Mouse (Mus musculus): Measurements from ENCODE around the gene Sox15.

DNA sequence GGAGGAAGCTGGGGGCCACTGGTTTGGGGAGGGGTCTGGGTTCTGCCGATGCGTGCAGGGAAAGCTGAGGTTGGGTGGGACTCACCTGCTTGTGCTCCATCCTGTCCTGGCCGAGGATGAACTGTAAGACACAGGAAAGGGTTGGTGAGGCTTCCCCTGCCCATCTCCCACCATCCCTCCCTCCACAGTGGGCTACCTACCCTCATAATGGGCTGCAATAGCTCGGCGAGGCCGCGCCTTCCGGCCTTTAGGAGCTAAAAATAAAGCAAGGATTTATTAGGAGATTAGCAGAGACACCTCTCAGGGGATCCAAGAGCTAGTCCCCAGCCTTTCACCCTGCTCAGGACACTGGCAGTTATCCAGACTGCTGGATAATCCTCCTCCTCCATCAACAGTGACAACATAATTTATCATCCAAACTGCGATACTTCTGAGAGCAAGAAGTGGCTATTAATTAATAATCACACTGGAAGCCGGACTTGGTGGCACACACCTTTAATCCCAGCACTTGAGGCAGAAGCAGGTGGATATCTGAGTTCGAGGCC lies 38.4 kb downstream of the Sox15 start:
- TF ChIP-seq CHD2 (IDR thresholded peaks at IDR 0.05; ENCODE audit: low read length) (no peak), NRF1 (IDR thresholded peaks at IDR 0.05; ENCODE audit: low read depth, low read length) (no peak), TBP (conservative IDR thresholded peaks at IDR 0.05; ENCODE audit: low read depth, low read length) (no peak)
